Mouse (Mus musculus): ENCODE measurements around the gene Zfp94. TPM values are rescaled to one million over a fixed set of nuclear protein-coding genes. Genes with fewer than 3 reads are reported as not detected.

Gene Zfp94
- 3.8 and 4.4 TPM in 2 replicates for polyA plus RNA-seq (2011; ENCODE audit: insufficient read length, low read depth, missing spikeins)

- H3K27ac ChIP-seq (ENCODE audit: insufficient read depth, low read length), result peak within 1 kb of the TSS; percentile 37
- no peak for TF ChIP-seq CTCF (IDR thresholded peaks at IDR 0.05; ENCODE audit: borderline replicate concordance, insufficient read depth, low read length)
- peak; percentile 78 for TF ChIP-seq POLR2A (IDR thresholded peaks at IDR 0.05; ENCODE audit: low read depth, low read length)
- peak within 1 kb of the TSS; percentile 69 for H3K4me3 ChIP-seq (ENCODE audit: insufficient read depth, low read length)
- H3K4me1 ChIP-seq (ENCODE audit: control insufficient read depth, insufficient read depth, low read length), result peaks cover 2% of the 10 kb centered on the region; the same call in 1 of the 2 replicates
These were observed at the start of gene Zfp94 for GRCm38 (mm10) chr7:24316567-24317092. Gene Zfp94, minus strand, starts transcription at chr7:24316666.

GRCm38 (mm10) chr7:24365258-24366014 is 49.0 kb upstream of the Zfp94 start:
- H3K27ac ChIP-seq (ENCODE audit: insufficient read depth, low read length), result peak overlapping the region; percentile 89
- H3K4me3 ChIP-seq (ENCODE audit: insufficient read depth, low read length), result no peak overlapping the region
- TF ChIP-seq POLR2A (IDR thresholded peaks at IDR 0.05; ENCODE audit: low read depth, low read length) (peak; percentile 35; the same call in 1 of the 2 replicates), CTCF (IDR thresholded peaks at IDR 0.05; ENCODE audit: borderline replicate concordance, insufficient read depth, low read length) (no peak)
- H3K4me1 ChIP-seq (ENCODE audit: control insufficient read depth, insufficient read depth, low read length), result peaks cover 11% of the 10 kb centered on the region

GRCm38 (mm10) chr7:24364827-24365226 is 48.4 kb upstream of the Zfp94 start:
- no peak overlapping the region for H3K4me3 ChIP-seq (ENCODE audit: insufficient read depth, low read length)
- H3K4me1 ChIP-seq (ENCODE audit: control insufficient read depth, insufficient read depth, low read length), result peaks cover 9% of the 10 kb centered on the region
- H3K27ac ChIP-seq (ENCODE audit: insufficient read depth, low read length), result peak overlapping the region; percentile 89
- TF ChIP-seq POLR2A (IDR thresholded peaks at IDR 0.05; ENCODE audit: low read depth, low read length) (peak; percentile 23; the same call in 1 of the 2 replicates), CTCF (IDR thresholded peaks at IDR 0.05; ENCODE audit: borderline replicate concordance, insufficient read depth, low read length) (peak; percentile 37; the same call in 1 of the 2 replicates)

DNA sequence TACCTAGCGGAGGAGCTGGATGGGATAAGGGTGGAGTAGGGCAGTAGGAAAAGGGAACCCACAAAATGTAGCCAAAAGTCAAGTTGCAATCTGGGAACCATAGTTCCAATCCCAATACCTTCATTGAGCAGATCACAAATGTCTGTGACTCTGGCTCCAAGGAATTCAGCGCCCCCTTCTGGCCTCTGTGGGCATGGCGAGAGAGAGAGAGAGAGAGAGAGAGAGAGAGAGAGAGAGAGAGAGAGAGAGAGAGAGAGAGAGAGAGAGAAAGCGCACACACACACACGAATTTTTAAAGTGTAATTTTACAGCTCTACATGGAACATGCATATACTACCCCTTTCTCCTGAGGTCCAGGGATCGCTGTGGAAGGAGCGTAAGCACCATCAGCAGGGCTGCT is 46.8 kb upstream of the Zfp94 start:
- TF ChIP-seq CTCF (IDR thresholded peaks at IDR 0.05; ENCODE audit: borderline replicate concordance, insufficient read depth, low read length) (no peak), POLR2A (IDR thresholded peaks at IDR 0.05; ENCODE audit: low read depth, low read length) (no peak)
- Histone ChIP-seq H3K27ac (ENCODE audit: insufficient read depth, low read length) (no peak overlapping the region), H3K4me1 (ENCODE audit: control insufficient read depth, insufficient read depth, low read length) (peaks cover 9% of the 10 kb centered on the region), H3K4me3 (ENCODE audit: insufficient read depth, low read length) (no peak overlapping the region)

- Histone ChIP-seq H3K4me3 (ENCODE audit: insufficient read depth, low read length) (no peak overlapping the region), H3K4me1 (ENCODE audit: control insufficient read depth, insufficient read depth, low read length) (peaks cover 3% of the 10 kb centered on the region), H3K27ac (ENCODE audit: insufficient read depth, low read length) (no peak overlapping the region)
- TF ChIP-seq CTCF (IDR thresholded peaks at IDR 0.05; ENCODE audit: borderline replicate concordance, insufficient read depth, low read length) (peak; percentile 16; the same call in 1 of the 2 replicates), POLR2A (IDR thresholded peaks at IDR 0.05; ENCODE audit: low read depth, low read length) (no peak)
These were observed 44.5 kb upstream of the Zfp94 start for GRCm38 (mm10) chr7:24361001-24361400.

DNA sequence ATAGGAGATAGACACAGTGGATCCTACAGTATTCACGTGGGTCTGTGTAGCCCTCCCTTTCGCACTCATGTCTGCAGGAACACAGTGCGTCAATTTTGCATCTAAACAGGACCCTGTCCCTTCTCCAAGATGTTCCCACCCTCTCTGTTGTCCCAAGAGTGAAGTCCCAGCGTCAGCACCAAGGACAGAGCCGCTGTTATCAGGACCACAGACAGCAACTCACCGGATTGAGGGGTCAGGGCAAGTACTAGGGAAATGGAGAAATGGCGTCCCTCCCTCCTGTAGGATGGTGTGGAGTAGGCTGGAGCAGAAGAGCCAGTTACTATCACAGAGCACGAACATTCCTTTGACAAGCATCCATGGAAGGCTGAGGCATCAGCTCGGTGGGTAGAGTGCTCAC is 42.8 kb upstream of the Zfp94 start:
- Histone ChIP-seq H3K4me1 (ENCODE audit: control insufficient read depth, insufficient read depth, low read length) (no peaks in the 10 kb centered on the region), H3K27ac (ENCODE audit: insufficient read depth, low read length) (no peak overlapping the region), H3K4me3 (ENCODE audit: insufficient read depth, low read length) (no peak overlapping the region)
- TF ChIP-seq CTCF (IDR thresholded peaks at IDR 0.05; ENCODE audit: borderline replicate concordance, insufficient read depth, low read length) (no peak), POLR2A (IDR thresholded peaks at IDR 0.05; ENCODE audit: low read depth, low read length) (no peak)

DNA sequence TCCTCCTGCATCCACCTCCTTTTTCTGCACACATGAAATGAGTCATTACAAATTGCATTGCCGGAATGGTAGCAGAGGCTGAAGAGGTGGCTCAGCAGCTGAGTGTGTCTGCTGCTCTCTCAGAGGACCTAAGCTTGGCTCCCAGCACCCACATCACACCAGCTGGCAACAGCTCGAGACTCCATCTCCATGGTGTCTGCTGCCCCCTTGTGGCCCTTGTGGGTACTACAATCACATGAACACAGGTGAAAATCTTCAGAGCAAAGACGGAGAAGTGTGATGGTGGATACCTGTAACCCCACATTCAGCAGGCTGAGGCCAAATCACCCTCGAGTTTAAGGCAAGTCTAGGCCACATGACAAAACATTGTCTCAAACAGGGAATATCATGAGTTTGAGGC is 41.4 kb upstream of the Zfp94 start:
- no peaks in the 10 kb centered on the region for H3K4me1 ChIP-seq (ENCODE audit: control insufficient read depth, insufficient read depth, low read length)
- TF ChIP-seq POLR2A (IDR thresholded peaks at IDR 0.05; ENCODE audit: low read depth, low read length) (no peak), CTCF (IDR thresholded peaks at IDR 0.05; ENCODE audit: borderline replicate concordance, insufficient read depth, low read length) (peak; percentile 34; the same call in 1 of the 2 replicates)

DNA sequence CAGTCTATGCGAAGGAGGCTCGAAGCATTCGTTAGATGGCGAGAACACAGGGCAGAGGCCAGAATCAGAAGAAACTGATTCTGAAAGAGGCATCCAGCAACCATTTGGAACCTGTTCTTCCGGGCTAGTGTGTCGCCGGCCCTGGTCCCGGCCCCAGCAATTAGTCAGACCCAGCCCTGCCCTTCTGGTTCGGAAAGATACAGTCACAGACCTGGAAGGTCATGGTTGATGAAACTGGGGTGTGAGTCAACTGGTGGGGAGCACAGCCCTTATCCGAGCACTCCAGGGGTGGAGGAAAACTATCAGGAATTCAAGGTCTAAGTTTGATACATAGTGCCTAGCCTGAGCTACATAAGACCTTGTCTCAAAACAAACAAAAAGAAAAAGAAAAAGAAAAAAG is 39.6 kb upstream of the Zfp94 start:
- Histone ChIP-seq H3K27ac (ENCODE audit: insufficient read depth, low read length) (no peak overlapping the region), H3K4me1 (ENCODE audit: control insufficient read depth, insufficient read depth, low read length) (no peaks in the 10 kb centered on the region), H3K4me3 (ENCODE audit: insufficient read depth, low read length) (no peak overlapping the region)
- no peak for TF ChIP-seq POLR2A (IDR thresholded peaks at IDR 0.05; ENCODE audit: low read depth, low read length)
- no peak for TF ChIP-seq CTCF (IDR thresholded peaks at IDR 0.05; ENCODE audit: borderline replicate concordance, insufficient read depth, low read length)

More for the DNA sequence above, 41.4 kb upstream of the Zfp94 start:
- Histone ChIP-seq H3K4me3 (ENCODE audit: insufficient read depth, low read length) (no peak overlapping the region), H3K27ac (ENCODE audit: insufficient read depth, low read length) (no peak overlapping the region)

DNA sequence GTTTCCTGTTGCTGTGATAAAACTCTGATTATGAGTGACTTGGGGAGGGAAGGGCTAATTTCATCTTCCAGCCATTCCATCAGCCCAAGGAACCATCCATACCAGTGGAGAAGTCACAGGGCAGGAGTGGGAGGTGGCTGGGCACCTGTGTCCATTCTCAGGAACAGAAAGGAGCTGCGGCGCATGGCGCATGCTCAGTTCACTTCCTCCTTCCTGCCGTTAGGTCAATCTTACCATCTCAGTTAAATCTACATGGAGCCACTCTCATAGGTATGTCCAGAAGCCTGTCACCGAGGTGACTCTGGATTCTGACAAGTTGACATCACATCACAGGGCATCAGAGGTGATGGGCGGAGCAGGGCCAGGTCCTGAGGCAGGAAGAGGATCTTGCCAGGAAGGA is 39.2 kb upstream of the Zfp94 start:
- Histone ChIP-seq H3K27ac (ENCODE audit: insufficient read depth, low read length) (no peak overlapping the region), H3K4me3 (ENCODE audit: insufficient read depth, low read length) (no peak overlapping the region), H3K4me1 (ENCODE audit: control insufficient read depth, insufficient read depth, low read length) (no peaks in the 10 kb centered on the region)
- TF ChIP-seq POLR2A (IDR thresholded peaks at IDR 0.05; ENCODE audit: low read depth, low read length) (no peak), CTCF (IDR thresholded peaks at IDR 0.05; ENCODE audit: borderline replicate concordance, insufficient read depth, low read length) (no peak)

DNA sequence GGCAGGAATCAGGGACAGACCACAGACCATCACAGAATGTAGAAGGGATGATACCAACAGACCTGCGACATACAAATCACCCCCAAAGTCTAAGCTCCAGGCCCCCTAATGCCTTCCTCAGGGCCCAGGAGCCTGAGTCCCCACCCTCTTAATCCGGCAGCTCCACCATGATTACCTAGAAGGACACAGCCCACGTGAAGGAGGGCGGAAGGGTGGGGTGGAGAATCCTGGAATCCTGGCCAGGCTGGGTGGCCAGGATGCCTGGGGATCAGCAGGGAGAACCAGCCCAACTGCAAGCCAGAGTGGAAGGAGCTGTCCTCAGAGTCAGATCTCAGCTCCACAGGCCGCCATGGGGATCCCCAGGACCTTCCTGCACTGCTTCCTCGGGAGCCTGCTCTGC is 32.4 kb upstream of the Zfp94 start, which contains the start of gene Lypd5:
Gene Lypd5 (plus strand): TSS at position 301 of the 400 bp plus-strand sequence.
- H3K4me3 ChIP-seq (ENCODE audit: insufficient read depth, low read length), result no peak within 1 kb of the TSS
- no peaks in the 10 kb centered on the region for H3K4me1 ChIP-seq (ENCODE audit: control insufficient read depth, insufficient read depth, low read length)
- H3K27ac ChIP-seq (ENCODE audit: insufficient read depth, low read length), result no peak within 1 kb of the TSS
- no peak for TF ChIP-seq POLR2A (IDR thresholded peaks at IDR 0.05; ENCODE audit: low read depth, low read length)
- TF ChIP-seq CTCF (IDR thresholded peaks at IDR 0.05; ENCODE audit: borderline replicate concordance, insufficient read depth, low read length), result no peak

Measured in embryonic fibroblast, embryonic 13.5 days (primary cell).